Mouse (Mus musculus) forebrain, embryonic 15.5 days (tissue): ENCODE data around the gene Rptor. TPM values are rescaled to one million over a fixed set of nuclear protein-coding genes. Genes with fewer than 3 reads are reported as not detected.
A peak's percentile ranks its signal among the peaks of the same experiment; 100 is the strongest.

ENCODE experiments used
- ATAC-seq: fragments of 200-750 bp; cut with Nextera tagmentation; replicated peaks from 2 replicates; pipeline ENCODE4 v1.8.0; 2017; ENCODE audit warnings: mild to moderate bottlenecking, moderate TSS enrichment, moderate library complexity
- H3K27ac ChIP-seq: fragments of 300-500 bp; sonication (generic); replicated peaks from 2 replicates; pipeline ENCODE4 v1.5.1; 2015; ENCODE audit warnings: mild to moderate bottlenecking, inconsistent platforms
- H3K27me3 ChIP-seq: fragments of 300-500 bp; sonication (generic); 2 replicates; pipeline ENCODE4 v1.6.1; 2015; ENCODE audit warnings: inconsistent platforms
- H3K36me3 ChIP-seq: fragments of 300-500 bp; sonication (generic); 2 replicates; pipeline ENCODE4 v1.6.1; 2015; ENCODE audit warnings: mild to moderate bottlenecking, inconsistent platforms
- H3K4me1 ChIP-seq: fragments of 300-500 bp; sonication (generic); 2 replicates; pipeline ENCODE4 v1.6.1; 2015; ENCODE audit warnings: inconsistent platforms
- H3K4me2 ChIP-seq: fragments of 300-500 bp; sonication (generic); replicated peaks from 2 replicates; pipeline ENCODE4 v1.6.1; 2015; ENCODE audit warnings: mild to moderate bottlenecking, inconsistent platforms
- H3K4me3 ChIP-seq: fragments of 300-500 bp; sonication (generic); 2 replicates; pipeline ENCODE4 v1.5.1; 2015; ENCODE audit warnings: mild to moderate bottlenecking, inconsistent platforms
- H3K9ac ChIP-seq: fragments of 300-500 bp; sonication (generic); replicated peaks from 2 replicates; pipeline ENCODE4 v1.6.1; 2015; ENCODE audit warnings: mild to moderate bottlenecking, inconsistent platforms
- H3K9me3 ChIP-seq: fragments of 300-500 bp; sonication (generic); 2 replicates; pipeline ENCODE4 v1.6.1; 2016; ENCODE audit warnings: inconsistent platforms
- WGBS: fragments of 180-500 bp; shearing (Covaris S2); methylation state at CpG from one replicate; pipeline ENCODE4 v1.1.7; 2015; ENCODE audit warnings: mixed read lengths; 5-methylcytosine and 5-hydroxymethylcytosine counted together
- polyA plus RNA-seq: library from polyadenylated mRNA; unstranded; fragments of >200 nt; fragmentation: Nextera tagmentation; extraction: Ambion mirVana; gene quantifications from 2 replicates; pipeline ENCODE4 v1.2.1, GENCODE M21; 2015

Gene Rptor
- polyA plus RNA-seq, 1 experiment from 2014 or later: 12.0 TPM

DNA sequence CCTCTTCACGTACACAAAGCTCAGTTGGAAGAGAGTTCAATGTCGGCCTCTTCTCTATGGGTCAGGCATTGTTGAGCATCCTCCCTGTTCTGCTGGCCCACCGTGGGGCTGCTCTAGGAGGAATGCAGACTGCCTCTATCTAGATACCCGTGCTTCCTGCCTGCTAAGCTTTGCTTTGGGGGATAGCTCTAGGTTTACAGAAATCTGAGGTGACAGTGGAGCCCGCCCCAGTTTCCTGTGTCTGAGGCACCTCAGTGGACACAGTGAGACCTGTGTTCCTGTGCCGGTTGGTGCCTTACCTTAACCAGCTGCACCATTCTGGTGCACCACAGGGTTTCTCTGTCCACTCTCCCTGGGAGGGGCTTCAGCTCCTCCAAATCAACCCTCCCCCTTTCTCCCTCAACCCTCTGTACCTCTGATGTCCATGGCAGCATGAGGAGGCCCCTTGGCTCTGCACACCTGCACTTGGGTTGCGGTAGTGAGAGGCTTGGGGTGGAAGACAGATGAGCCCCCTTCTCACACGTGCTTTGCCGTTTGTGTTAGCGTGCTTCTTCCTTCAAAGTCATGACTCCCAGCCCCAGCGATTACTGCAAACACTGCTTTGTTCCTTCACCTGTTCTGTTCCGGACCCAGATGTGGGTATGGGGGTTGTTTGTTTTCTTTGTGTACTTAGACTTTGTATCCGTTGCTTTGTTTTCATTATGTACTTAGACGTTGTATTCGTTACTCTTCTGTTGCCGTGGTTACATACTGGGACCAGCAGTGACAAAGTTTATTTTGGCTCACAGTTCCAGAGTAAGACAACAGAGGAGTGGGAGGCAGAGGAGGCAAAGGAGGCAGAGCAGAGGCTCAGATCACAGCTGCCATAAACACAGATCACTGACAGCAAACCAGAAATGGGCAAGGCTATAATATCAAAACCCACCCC lies 231.4 kb downstream of the Rptor start:
- H3K27ac ChIP-seq: no peak overlapping the region
- ATAC-seq: no peak
- H3K27me3 ChIP-seq: no peaks in the 10 kb centered on the region
- no peak overlapping the region for H3K9ac ChIP-seq
- no peak overlapping the region for H3K4me2 ChIP-seq
- H3K36me3 ChIP-seq: 0 out of 2 replicates have a peak, but pooled peaks cover 5% of the 10 kb centered on the region
- no peaks in the 10 kb centered on the region for H3K4me1 ChIP-seq
- 66% methylated on average over 16 of the region's 16 CpGs for WGBS
- H3K4me3 ChIP-seq: no peak overlapping the region
- no peaks in the 10 kb centered on the region for H3K9me3 ChIP-seq

DNA sequence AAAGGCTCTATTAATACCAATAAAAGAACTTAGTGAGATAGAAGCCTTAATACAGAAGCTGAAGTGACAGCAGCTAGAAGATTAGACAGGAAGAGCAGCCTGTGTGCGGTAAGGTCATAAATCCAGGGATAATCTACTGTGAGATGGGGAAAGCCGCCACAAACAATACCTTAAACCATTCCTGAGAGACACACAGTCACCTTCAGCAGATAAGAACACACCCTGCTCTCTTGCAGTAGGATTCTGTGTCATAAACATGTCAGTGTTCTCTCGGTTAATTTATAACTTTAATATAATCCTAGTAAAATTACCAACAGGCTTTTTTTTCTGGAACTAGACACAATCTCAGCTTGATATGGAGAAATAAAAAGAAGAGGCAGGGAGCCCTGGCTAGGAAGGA lies 233.6 kb downstream of the Rptor start:
- H3K4me1 ChIP-seq: peaks cover 10% of the 10 kb centered on the region; the same call in 1 of the 2 replicates
- no peak for ATAC-seq
- H3K27ac ChIP-seq: no peak overlapping the region
- no peak overlapping the region for H3K4me3 ChIP-seq
- H3K36me3 ChIP-seq: 0 out of 2 replicates have a peak, but pooled peaks cover under 1% of the 10 kb centered on the region
- no peaks in the 10 kb centered on the region for H3K9me3 ChIP-seq
- 91% methylated on average over 3 of the region's 3 CpGs for WGBS
- H3K9ac ChIP-seq: no peak overlapping the region
- no peak overlapping the region for H3K4me2 ChIP-seq
- H3K27me3 ChIP-seq: no peaks in the 10 kb centered on the region

DNA sequence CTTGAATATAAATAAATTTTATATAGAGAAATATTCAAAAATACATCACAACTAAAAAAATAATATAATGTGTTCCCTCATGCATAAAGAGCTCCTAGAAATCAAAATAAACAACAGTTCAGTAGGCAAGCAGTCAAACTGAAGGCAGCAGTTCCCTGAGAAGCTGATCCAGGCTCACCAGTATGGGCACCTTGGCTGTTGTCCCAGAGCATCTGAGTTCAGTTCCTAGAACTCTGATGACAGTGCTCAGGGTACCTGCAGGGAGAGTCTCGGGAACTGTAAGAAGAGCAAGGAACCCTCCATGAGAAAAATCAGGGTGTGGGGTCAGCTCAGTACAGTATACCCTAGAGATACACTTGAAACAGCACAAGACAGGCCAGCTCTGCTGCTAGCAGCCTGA lies 235.1 kb downstream of the Rptor start:
- Histone ChIP-seq H3K4me1 (peaks cover 10% of the 10 kb centered on the region; the same call in 1 of the 2 replicates), H3K36me3 (no peaks in the 10 kb centered on the region), H3K27ac (no peak overlapping the region), H3K4me2 (no peak overlapping the region), H3K27me3 (no peaks in the 10 kb centered on the region), H3K9me3 (no peaks in the 10 kb centered on the region), H3K9ac (no peak overlapping the region), H3K4me3 (no peak overlapping the region)
- WGBS: 76% methylated on average over 1 of the region's 1 CpGs
- no peak for ATAC-seq

DNA sequence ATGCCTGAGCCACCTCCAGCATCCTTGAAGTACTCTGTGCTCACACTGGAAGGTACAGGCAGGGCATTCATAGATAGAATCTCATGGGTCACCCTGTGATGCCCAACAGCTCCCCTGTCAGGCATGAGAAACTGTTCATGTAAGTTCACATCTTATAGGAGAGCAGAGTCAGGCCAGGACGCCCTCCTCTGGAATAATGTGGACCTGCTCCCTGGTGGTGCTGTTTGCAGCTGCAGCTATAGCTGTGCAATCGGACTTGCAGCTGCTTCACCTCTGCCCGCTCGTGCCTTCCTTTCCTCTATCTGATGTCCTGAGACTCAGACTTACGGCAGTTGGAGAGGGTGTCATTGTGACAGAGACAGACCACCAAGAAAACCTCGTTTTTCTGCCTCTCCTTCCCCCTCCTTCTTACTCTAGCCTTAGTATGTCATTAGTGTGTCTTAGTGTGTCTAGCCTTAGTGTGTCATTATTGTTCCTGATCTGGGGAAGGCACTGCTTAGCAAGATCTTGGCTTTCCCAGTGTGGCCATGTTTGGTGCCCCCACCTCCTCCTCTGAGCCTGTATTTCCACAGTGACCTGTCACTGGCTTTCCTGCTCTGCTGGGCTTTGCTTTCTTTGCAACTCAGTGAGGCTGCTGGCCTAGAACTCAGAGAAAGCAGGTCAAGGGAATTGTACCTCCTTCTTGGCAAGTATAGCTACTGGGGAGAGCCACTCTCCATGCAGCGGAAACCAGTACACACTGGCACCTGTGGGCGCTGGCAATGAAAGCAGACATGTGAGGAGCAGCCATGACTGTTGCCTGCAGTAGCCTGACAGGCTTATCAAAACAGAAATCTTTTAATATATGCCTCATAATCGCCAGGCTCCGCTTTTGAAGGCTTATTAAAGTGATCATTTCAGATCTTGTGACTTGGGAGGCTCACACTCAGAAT lies 237.0 kb downstream of the Rptor start:
- no peak for ATAC-seq
- H3K27me3 ChIP-seq: no peaks in the 10 kb centered on the region

DNA sequence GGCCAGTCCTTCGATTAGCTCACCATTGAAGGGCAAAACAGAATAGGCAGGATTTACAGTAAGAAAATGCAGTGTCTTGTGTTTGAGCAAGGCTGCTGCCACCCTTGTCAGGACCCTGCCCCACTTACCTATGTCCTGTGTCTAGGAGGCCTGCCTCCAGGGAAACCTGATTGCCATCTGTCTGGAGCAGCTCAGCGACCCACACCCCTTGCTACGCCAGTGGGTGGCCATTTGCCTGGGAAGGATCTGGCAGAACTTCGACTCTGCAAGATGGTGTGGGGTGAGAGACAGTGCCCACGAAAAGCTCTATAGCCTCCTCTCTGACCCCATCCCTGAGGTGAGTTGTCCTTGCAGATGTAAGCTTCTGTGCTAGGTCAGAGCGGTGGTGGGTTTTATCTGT lies 243.9 kb downstream of the Rptor start:
- peaks cover 9% of the 10 kb centered on the region; the same call in 1 of the 2 replicates for H3K36me3 ChIP-seq
- H3K27ac ChIP-seq: 0 out of 2 replicates have a peak overlapping the region, but pooled peaks have one; percentile 57

More for the DNA sequence above, 237.0 kb downstream of the Rptor start:
- Histone ChIP-seq H3K4me2 (no peak overlapping the region), H3K36me3 (peaks cover 5% of the 10 kb centered on the region; the same call in 1 of the 2 replicates), H3K9me3 (no peaks in the 10 kb centered on the region), H3K4me3 (no peak overlapping the region), H3K27ac (peak overlapping the region; percentile 54), H3K4me1 (peaks cover 10% of the 10 kb centered on the region; the same call in 1 of the 2 replicates), H3K9ac (no peak overlapping the region)
- WGBS: 81% methylated on average over 10 of the region's 10 CpGs

DNA sequence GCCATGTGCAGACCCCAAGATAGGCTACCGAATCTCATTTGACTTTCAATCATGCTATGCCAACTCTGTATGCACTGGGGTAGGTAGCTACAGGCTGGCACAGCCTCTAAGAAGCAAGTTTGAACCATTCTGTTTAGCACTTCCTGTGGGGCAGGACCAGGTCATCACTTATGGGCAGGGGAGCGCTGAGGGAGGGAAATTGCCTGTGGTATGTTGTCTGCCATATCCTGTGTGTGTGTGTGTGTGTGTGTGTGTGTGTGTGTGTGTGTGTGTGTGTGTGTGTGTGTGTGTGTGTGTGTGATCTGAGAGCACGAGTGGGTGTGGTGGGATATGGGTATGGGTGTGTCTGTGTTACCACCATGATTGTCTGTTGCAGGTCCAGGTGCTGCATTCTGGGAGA lies 244.4 kb downstream of the Rptor start:
- peaks cover 11% of the 10 kb centered on the region; the same call in 1 of the 2 replicates for H3K4me1 ChIP-seq
- H3K9ac ChIP-seq: no peak overlapping the region
- H3K4me3 ChIP-seq: no peak overlapping the region
- peak overlapping the region; percentile 57 for H3K27ac ChIP-seq
- H3K27me3 ChIP-seq: no peaks in the 10 kb centered on the region
- H3K4me2 ChIP-seq: no peak overlapping the region
- no peak for ATAC-seq
- H3K36me3 ChIP-seq: peaks cover 14% of the 10 kb centered on the region; the same call in 1 of the 2 replicates
- no peaks in the 10 kb centered on the region for H3K9me3 ChIP-seq
- WGBS: 82% methylated on average over 3 of the region's 3 CpGs

More for the DNA sequence above, 243.9 kb downstream of the Rptor start:
- H3K4me1 ChIP-seq: peaks cover 11% of the 10 kb centered on the region; the same call in 1 of the 2 replicates
- no peak overlapping the region for H3K4me3 ChIP-seq
- H3K9me3 ChIP-seq: no peaks in the 10 kb centered on the region
- H3K9ac ChIP-seq: no peak overlapping the region
- WGBS: 90% methylated on average over 6 of the region's 6 CpGs
- H3K4me2 ChIP-seq: no peak overlapping the region
- no peak for ATAC-seq
- no peaks in the 10 kb centered on the region for H3K27me3 ChIP-seq

DNA sequence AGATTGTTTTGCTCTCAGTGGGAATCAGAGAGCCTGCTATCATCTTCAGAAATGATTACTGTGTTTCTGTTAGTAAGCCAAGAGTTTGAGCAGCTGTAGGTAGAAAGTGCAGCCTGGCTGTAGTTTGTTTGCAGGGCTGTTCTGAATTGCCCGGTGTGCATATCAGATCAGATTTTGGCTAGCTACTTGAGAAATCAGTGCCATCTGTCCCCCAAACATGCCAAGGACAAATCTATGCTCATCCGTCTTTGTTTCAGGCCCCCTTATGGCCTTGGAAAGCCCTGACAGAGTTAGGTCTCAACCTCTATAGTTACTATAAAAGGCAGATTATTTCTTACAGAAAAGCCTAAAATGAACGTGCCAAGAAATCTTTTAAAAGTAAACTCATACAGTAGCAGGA lies 244.9 kb downstream of the Rptor start:
- Histone ChIP-seq H3K27me3 (no peaks in the 10 kb centered on the region), H3K4me1 (peaks cover 11% of the 10 kb centered on the region; the same call in 1 of the 2 replicates), H3K9me3 (no peaks in the 10 kb centered on the region), H3K27ac (peak overlapping the region; percentile 57), H3K9ac (no peak overlapping the region), H3K4me2 (no peak overlapping the region), H3K4me3 (no peak overlapping the region), H3K36me3 (peaks cover 19% of the 10 kb centered on the region; the same call in 1 of the 2 replicates)
- ATAC-seq: no peak
- 73% methylated on average over 3 of the region's 3 CpGs for WGBS

DNA sequence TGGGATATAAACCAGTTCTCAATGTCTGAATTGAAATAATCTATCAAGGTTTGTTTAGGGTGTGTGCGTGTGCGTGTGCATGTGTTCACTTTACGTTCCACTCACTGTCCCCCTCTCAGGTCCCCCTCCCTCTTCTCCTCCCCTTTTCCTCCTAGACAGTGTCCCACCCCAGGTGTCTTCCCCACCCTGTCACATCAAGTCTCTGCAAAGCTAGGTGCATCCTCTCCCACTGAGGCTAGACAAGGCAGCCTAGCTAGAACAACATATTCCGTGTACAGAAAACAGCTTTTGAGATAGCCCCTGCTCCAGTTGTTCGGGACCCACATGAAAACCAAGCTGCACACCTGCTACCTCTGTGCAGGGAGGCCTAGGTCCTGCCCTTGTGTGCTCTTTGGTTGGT lies 245.5 kb downstream of the Rptor start:
- no peaks in the 10 kb centered on the region for H3K9me3 ChIP-seq
- ATAC-seq: no peak
- H3K36me3 ChIP-seq: peaks cover 23% of the 10 kb centered on the region; the same call in 1 of the 2 replicates
- H3K9ac ChIP-seq: no peak overlapping the region
- peaks cover 11% of the 10 kb centered on the region; the same call in 1 of the 2 replicates for H3K4me1 ChIP-seq
- H3K4me2 ChIP-seq: no peak overlapping the region
- 90% methylated on average over 5 of the region's 5 CpGs for WGBS
- H3K27me3 ChIP-seq: no peaks in the 10 kb centered on the region
- H3K4me3 ChIP-seq: no peak overlapping the region
- peak overlapping the region; percentile 57; the same call in 1 of the 2 replicates for H3K27ac ChIP-seq

DNA sequence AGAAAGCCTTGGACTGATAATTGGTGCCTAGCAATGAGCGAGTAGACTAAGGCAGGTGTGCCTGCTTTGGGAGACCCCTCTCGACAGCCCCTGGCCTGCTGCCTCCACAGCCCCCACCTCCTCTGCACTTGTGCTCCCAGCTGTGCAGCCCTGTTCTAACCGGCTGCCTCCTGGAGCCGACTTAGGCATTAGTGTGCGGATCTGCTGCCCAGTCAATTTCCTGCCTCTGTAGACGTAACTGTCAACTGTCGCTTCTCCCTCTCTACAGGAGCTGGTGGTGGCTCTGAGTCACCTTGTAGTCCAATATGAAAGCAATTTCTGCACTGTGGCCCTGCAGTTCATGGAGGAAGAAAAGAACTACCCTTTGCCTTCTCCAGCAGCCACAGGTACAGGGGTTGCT lies 253.3 kb downstream of the Rptor start:
- no peak overlapping the region for H3K27ac ChIP-seq
- H3K4me3 ChIP-seq: no peak overlapping the region
- H3K4me1 ChIP-seq: peaks cover 18% of the 10 kb centered on the region
- ATAC-seq: no peak
- H3K36me3 ChIP-seq: peaks cover 31% of the 10 kb centered on the region
- WGBS: 78% methylated on average over 7 of the region's 7 CpGs
- H3K27me3 ChIP-seq: no peaks in the 10 kb centered on the region
- no peaks in the 10 kb centered on the region for H3K9me3 ChIP-seq
- H3K4me2 ChIP-seq: no peak overlapping the region
- H3K9ac ChIP-seq: no peak overlapping the region

DNA sequence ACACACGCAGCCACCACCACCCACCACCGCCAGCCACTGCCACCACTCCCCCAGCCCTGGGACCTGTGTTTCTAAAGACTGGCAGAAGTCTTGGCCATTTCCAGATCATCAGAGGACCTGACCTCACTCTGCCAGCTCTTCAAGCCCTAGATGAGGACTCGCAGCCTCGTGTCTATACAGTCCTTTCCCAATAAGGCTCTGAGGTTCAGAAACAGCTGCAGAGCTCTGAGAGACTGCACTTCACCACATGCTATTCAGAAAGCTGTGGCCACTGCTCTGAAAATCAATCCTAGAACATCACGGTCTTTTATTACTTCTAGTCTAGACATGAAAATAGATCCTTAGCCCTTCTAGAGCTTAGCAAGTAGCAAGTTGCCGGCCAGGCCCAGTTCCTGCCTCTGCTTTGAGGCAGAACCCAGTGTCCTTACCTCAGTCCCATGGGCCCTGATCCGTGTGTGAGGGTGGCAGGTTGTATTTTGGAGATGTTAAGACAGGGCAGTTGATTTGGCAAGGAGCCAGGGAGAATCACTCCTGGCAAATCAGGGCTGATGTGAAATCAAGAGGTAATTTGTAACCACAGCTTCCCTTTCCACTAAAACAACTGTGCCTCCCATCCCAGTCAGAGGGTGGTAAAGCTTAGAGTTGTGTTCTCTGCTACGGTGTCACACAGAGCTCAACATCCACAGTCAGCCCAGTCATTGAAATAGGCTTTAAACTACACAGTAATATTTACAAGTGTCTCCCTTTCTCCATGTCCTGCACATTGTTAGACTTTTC lies 260.0 kb downstream of the Rptor start:
- 79% methylated on average over 8 of the region's 8 CpGs for WGBS
- no peak overlapping the region for H3K9ac ChIP-seq
- no peak overlapping the region for H3K27ac ChIP-seq

DNA sequence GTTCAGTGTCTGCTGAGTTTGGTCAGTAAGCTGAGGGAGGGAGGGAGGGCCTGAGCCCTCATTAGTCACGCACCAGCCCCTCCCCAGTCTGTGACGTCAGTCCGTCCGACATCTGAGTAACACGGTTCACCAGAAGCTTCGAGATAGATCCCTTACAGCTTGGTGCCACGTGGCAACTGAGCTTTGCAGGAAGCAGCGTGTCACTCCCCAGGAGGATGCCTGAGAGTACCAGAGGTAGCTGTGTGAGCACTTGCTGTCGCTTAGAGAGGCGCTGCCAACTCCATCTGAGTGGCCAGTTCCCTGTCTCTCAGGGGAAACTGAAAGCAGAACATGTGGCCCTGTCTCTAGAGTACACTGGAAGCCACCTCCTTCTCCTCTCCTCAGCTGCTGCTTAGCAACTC lies 260.7 kb downstream of the Rptor start:
- Histone ChIP-seq H3K9ac (no peak overlapping the region), H3K4me3 (no peak overlapping the region), H3K27ac (no peak overlapping the region), H3K9me3 (no peaks in the 10 kb centered on the region), H3K36me3 (peaks cover 3% of the 10 kb centered on the region; the same call in 1 of the 2 replicates), H3K4me1 (peaks cover 5% of the 10 kb centered on the region), H3K4me2 (no peak overlapping the region), H3K27me3 (no peaks in the 10 kb centered on the region)
- 49% methylated on average over 10 of the region's 10 CpGs for WGBS
- no peak for ATAC-seq

More for the DNA sequence above, 260.0 kb downstream of the Rptor start:
- no peaks in the 10 kb centered on the region for H3K27me3 ChIP-seq
- H3K4me3 ChIP-seq: no peak overlapping the region
- no peak overlapping the region for H3K4me2 ChIP-seq
- ATAC-seq: no peak
- peaks cover 6% of the 10 kb centered on the region; the same call in 1 of the 2 replicates for H3K36me3 ChIP-seq
- no peaks in the 10 kb centered on the region for H3K9me3 ChIP-seq
- H3K4me1 ChIP-seq: peaks cover 12% of the 10 kb centered on the region
